12 mouse cellular contexts compared by ENCODE assay signal in the genomic region with DNA sequence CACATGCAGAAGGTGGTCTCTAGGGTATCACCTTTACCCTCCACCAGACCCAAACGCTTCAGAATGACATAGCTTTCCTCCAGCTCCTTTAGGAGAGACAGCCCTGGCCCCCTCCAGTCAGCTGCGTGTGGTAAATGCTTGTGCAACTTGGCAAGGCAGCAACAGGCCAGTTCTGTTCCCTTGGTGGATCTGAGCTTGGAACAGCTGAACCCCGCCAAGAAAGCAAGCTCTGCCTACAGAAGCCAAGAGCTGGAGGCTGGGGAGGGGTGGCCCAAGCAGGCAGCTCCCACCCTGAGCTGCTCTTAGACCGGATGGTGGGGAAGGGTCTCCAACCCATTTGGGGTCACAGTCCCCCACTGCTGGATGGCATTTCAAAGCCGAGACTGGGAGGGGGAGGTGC. TPM values are rescaled to one million over a fixed set of nuclear protein-coding genes. Genes with fewer than 3 reads are reported as not detected.
DNase-seq lines count a peak whose midpoint lies in the region; ATAC-seq lines count a peak whose summit lies in the region.
"Had no signal": no experiment of that assay in that cellular context is flagged by ENCODE, and none has a peak within 500 bp of the region (broad histone marks: within the 10 kb centered on the region; RNA-seq: fewer than 3 reads in every experiment).

No protein-coding gene starts in this region.

- intact Hi-C loops in left cerebral cortex, postnatal 25 days (cut with DNase I) = no loop called here
- intact Hi-C loops in left cerebral cortex, postnatal 36 days (cut with DNase I) = no loop called here

- no peak for ATAC-seq in megakaryocyte, adult 5-6 weeks (ENCODE audit: poor library complexity, severe bottlenecking)
- ATAC-seq: activated CD4-positive, CD25-positive, alpha-beta regulatory T cell, adult 4 months had no signal

- DNase-seq in adrenal gland, adult 8-10 months = peak; percentile 28
- no peak for DNase-seq in adrenal gland, adult 18-20 months (ENCODE audit: low spot score in 2 of 2)
- DNase-seq in left cerebral cortex, postnatal 25 days (ENCODE audit: low spot score in 2 of 2) = peak; percentile 6 to 10
- no peak for DNase-seq in left cerebral cortex, postnatal 36 days (ENCODE audit: low spot score in 2 of 2)
- DNase-seq in adrenal gland, postnatal 14 days = peak; percentile 65
- peak; percentile 35 to 37 for DNase-seq in layer of hippocampus, postnatal 10 days (ENCODE audit: low spot score in 2 of 2)
- no peak for DNase-seq in B cell, adult 2 months
- DNase-seq: cerebellum, adult 18-20 months; thymus, postnatal 14 days had no signal

RNA-seq across cellular contexts. Expression of gene Gm10803, which starts 12.2 kb away (rescaled TPM):
- total RNA-seq in adrenal gland, adult 8-10 months (2022) = not detected
- not detected for total RNA-seq in adrenal gland, adult 18-20 months (2021)
- total RNA-seq in left cerebral cortex, postnatal 25 days (2021) = not detected
- not detected for total RNA-seq in left cerebral cortex, postnatal 36 days (2021)
- not detected in 2 replicates for total RNA-seq in adrenal gland, postnatal 14 days (2021)
- not detected for total RNA-seq in layer of hippocampus, postnatal 10 days (2021)
- not detected in 2 replicates for total RNA-seq in megakaryocyte, adult 5-6 weeks (2015)
- not detected in 2 replicates for total RNA-seq in megakaryocyte, adult 5-6 weeks (2017)
- total RNA-seq: left cerebral cortex, adult 18-20 months had no signal

Comparison
In these comparisons a context has a peak if more than half of its experiments do, and no peak if none do; other contexts are left out.
1. DNase-seq: peak in adrenal gland, adult 8-10 months (single experiment), left cerebral cortex, postnatal 25 days (2 of 2), adrenal gland, postnatal 14 days (single experiment) and layer of hippocampus, postnatal 10 days (2 of 2); none in adrenal gland, adult 18-20 months (0 of 2), left cerebral cortex, postnatal 36 days (0 of 2) and B cell, adult 2 months (0 of 2).